ENCODE assay signal across 26 mouse cellular contexts in the genomic region with DNA sequence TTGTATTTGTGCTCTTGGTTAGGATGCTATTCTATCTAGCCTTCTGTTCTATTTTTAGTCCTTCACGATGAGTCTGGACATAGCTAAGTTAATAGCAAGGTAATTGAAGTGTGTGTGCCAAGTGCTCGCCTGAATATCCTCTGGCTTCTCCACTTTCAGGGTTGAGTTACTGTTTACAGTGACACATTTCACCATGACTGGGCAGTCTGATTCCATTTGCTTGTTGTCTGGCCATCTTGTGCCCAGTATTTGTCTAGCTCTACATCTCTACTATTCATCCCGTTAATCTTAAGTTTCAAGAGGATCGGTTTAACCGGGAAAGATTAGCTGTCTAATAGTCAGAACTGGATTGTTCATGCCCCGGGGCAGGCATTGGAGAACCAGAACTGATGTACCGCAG. TPM values are rescaled to one million over a fixed set of nuclear protein-coding genes. Genes with fewer than 3 reads are reported as not detected.
DNase-seq lines count a peak whose midpoint lies in the region; ATAC-seq and TF ChIP-seq lines count a peak whose summit lies in the region.
"Had no signal": no experiment of that assay in that cellular context is flagged by ENCODE, and none has a peak within 500 bp of the region (broad histone marks: within the 10 kb centered on the region; RNA-seq: fewer than 3 reads in every experiment).

No protein-coding gene starts in this region.

- H3K9me3 ChIP-seq in hindbrain, embryonic 13.5 days: no peaks in the 10 kb centered on the region
- no peaks in the 10 kb centered on the region for H3K9me3 ChIP-seq in hindbrain, postnatal 0 days (ENCODE audit: low read length)
- H3K9me3 ChIP-seq in midbrain, embryonic 13.5 days: no peaks in the 10 kb centered on the region
- no peaks in the 10 kb centered on the region for H3K9me3 ChIP-seq in midbrain, embryonic 10.5 days (replicated peaks)
- H3K9me3 ChIP-seq: forebrain, embryonic 13.5 days; heart, embryonic 13.5 days; hindbrain, embryonic 15.5 days; intestine, embryonic 15.5 days; limb, embryonic 15.5 days had no signal

- no peak overlapping the region for H3K4me2 ChIP-seq in hindbrain, embryonic 13.5 days
- no peak overlapping the region for H3K4me2 ChIP-seq in hindbrain, postnatal 0 days (ENCODE audit: low read depth, low read length)
- no peak overlapping the region for H3K4me2 ChIP-seq in midbrain, embryonic 13.5 days (replicated peaks)
- H3K4me2 ChIP-seq: forebrain, embryonic 13.5 days; heart, embryonic 13.5 days; hindbrain, embryonic 15.5 days; intestine, embryonic 15.5 days; limb, embryonic 15.5 days had no signal

- intact Hi-C loops in left cerebral cortex, postnatal 14 days (cut with DNase I): no loop called here

- DNase-seq in hindbrain, postnatal 0 days (ENCODE audit: low spot score): no peak
- no peak for DNase-seq in midbrain, embryonic 10.5 days (ENCODE audit: low spot score)
- peak; percentile 59 for DNase-seq in Muller cell, postnatal 12 days (ENCODE audit: inconsistent ontology term)
- DNase-seq in brain, adult 2 months (ENCODE audit: low read depth, low spot score): peak; percentile 46
- no peak for DNase-seq in left cerebral cortex, postnatal 14 days (ENCODE audit: low spot score in 2 of 2)
- DNase-seq: adrenal gland, postnatal 36 days; cerebellum, adult 11 months; cerebellum, postnatal 36 days; embryo, embryonic 11 days; gastrocnemius, postnatal 14 days; heart, adult 2 months; kidney, postnatal 4 days; layer of hippocampus, adult 9-11 months; left cerebral cortex, postnatal 4 days; lung, adult 18-20 months; lung, postnatal 10 days; midbrain, embryonic 14.5 days; right cerebral cortex, postnatal 25 days had no signal

- peak overlapping the region; percentile 36; the same call in 1 of the 2 replicates for H3K27ac ChIP-seq in hindbrain, embryonic 13.5 days
- no peak overlapping the region for H3K27ac ChIP-seq in hindbrain, postnatal 0 days
- H3K27ac ChIP-seq in midbrain, embryonic 13.5 days: 0 out of 2 replicates have a peak overlapping the region, but pooled peaks have one; percentile 21
- H3K27ac ChIP-seq in midbrain, embryonic 10.5 days (replicated peaks): no peak overlapping the region
- H3K27ac ChIP-seq: forebrain, embryonic 13.5 days; heart, adult 2 months; heart, embryonic 13.5 days; hindbrain, embryonic 15.5 days; intestine, embryonic 15.5 days; limb, embryonic 15.5 days had no signal

- ATAC-seq in hindbrain, embryonic 13.5 days (ENCODE audit: low FRiP score): no peak
- ATAC-seq in hindbrain, postnatal 0 days: no peak
- ATAC-seq in midbrain, embryonic 13.5 days: no peak
- ATAC-seq: forebrain, embryonic 13.5 days; intestine, embryonic 15.5 days had no signal

- no peak for TF ChIP-seq CTCF in hindbrain, postnatal 0 days (IDR thresholded peaks at IDR 0.05; ENCODE audit: low read depth)

- H3K27me3 ChIP-seq in hindbrain, embryonic 13.5 days: no peaks in the 10 kb centered on the region
- H3K27me3 ChIP-seq in hindbrain, postnatal 0 days (ENCODE audit: insufficient read depth, low read length): no peaks in the 10 kb centered on the region
- no peaks in the 10 kb centered on the region for H3K27me3 ChIP-seq in midbrain, embryonic 13.5 days
- H3K27me3 ChIP-seq in midbrain, embryonic 10.5 days (ENCODE audit: low read depth, poor library complexity, severe bottlenecking): no peaks in the 10 kb centered on the region
- H3K27me3 ChIP-seq: forebrain, embryonic 13.5 days; heart, embryonic 13.5 days; hindbrain, embryonic 15.5 days; intestine, embryonic 15.5 days; limb, embryonic 15.5 days had no signal

- no peaks in the 10 kb centered on the region for H3K36me3 ChIP-seq in hindbrain, embryonic 13.5 days
- H3K36me3 ChIP-seq in hindbrain, postnatal 0 days (ENCODE audit: insufficient read depth, low read length): no peaks in the 10 kb centered on the region
- no peaks in the 10 kb centered on the region for H3K36me3 ChIP-seq in midbrain, embryonic 13.5 days
- peaks cover 7% of the 10 kb centered on the region; the same call in 1 of the 2 replicates for H3K36me3 ChIP-seq in midbrain, embryonic 10.5 days
- H3K36me3 ChIP-seq: heart, embryonic 13.5 days; hindbrain, embryonic 15.5 days; intestine, embryonic 15.5 days; limb, embryonic 15.5 days had no signal

- no peak overlapping the region for H3K4me3 ChIP-seq in hindbrain, embryonic 13.5 days
- H3K4me3 ChIP-seq in hindbrain, postnatal 0 days (ENCODE audit: low read length): no peak overlapping the region
- H3K4me3 ChIP-seq in midbrain, embryonic 13.5 days (replicated peaks): no peak overlapping the region
- H3K4me3 ChIP-seq in midbrain, embryonic 10.5 days: no peak overlapping the region
- H3K4me3 ChIP-seq: forebrain, embryonic 13.5 days; heart, adult 2 months; heart, embryonic 13.5 days; hindbrain, embryonic 15.5 days; intestine, embryonic 15.5 days; left cerebral cortex, adult 2 months; limb, embryonic 15.5 days had no signal

- H3K4me1 ChIP-seq in hindbrain, embryonic 13.5 days (replicated peaks): peaks cover 77% of the 10 kb centered on the region
- H3K4me1 ChIP-seq in hindbrain, postnatal 0 days (ENCODE audit: insufficient read depth, low read length): peaks cover 19% of the 10 kb centered on the region
- peaks cover 63% of the 10 kb centered on the region for H3K4me1 ChIP-seq in midbrain, embryonic 13.5 days (replicated peaks)
- H3K4me1 ChIP-seq in midbrain, embryonic 10.5 days: peaks cover 55% of the 10 kb centered on the region

- 69% methylated on average over 7 of the region's 7 CpGs for WGBS in hindbrain, embryonic 13.5 days
- 64% methylated on average over 7 of the region's 7 CpGs for whole genome bisulfite sequencing in hindbrain, postnatal 0 days
- WGBS in midbrain, embryonic 13.5 days: 65% methylated on average over 7 of the region's 7 CpGs
- 83% methylated on average over 7 of the region's 7 CpGs for WGBS in midbrain, embryonic 10.5 days

- H3K9ac ChIP-seq in hindbrain, embryonic 13.5 days: no peak overlapping the region
- H3K9ac ChIP-seq in hindbrain, postnatal 0 days (replicated peaks; ENCODE audit: low read length): no peak overlapping the region
- H3K9ac ChIP-seq in midbrain, embryonic 13.5 days (replicated peaks): no peak overlapping the region
- H3K9ac ChIP-seq: forebrain, embryonic 13.5 days; heart, embryonic 13.5 days; hindbrain, embryonic 15.5 days; intestine, embryonic 15.5 days; limb, embryonic 15.5 days had no signal

RNA-seq across cellular contexts. Expression of gene Itsn1, which starts 33.4 kb away (rescaled TPM):
- 54.8 and 55.2 TPM in 2 replicates for polyA plus RNA-seq in hindbrain, embryonic 13.5 days (2015; fragmentation: Nextera tagmentation; extraction: Ambion mirVana)
- total RNA-seq in hindbrain, postnatal 0 days (2014; rRNA removed): 65.1 and 69.5 TPM in 2 replicates
- polyA plus RNA-seq in hindbrain, postnatal 0 days (2015; fragmentation: Nextera tagmentation; extraction: Ambion mirVana): 33.6 and 34.8 TPM in 2 replicates
- 61.6 and 62.7 TPM in 2 replicates for polyA plus RNA-seq in midbrain, embryonic 13.5 days (2015; fragmentation: Nextera tagmentation; extraction: Ambion mirVana)
- polyA plus RNA-seq in midbrain, embryonic 10.5 days (2016; fragmentation: Nextera tagmentation; extraction: Ambion mirVana): 49.5 and 53.0 TPM in 2 replicates
- 100 to 1,000 TPM; 118 to 127 TPM for total RNA-seq in left cerebral cortex, postnatal 14 days (2021)

RNA-seq across cellular contexts. Expression of gene Cryzl1, which starts 33.7 kb away (rescaled TPM):
- 95.5 and 97.1 TPM in 2 replicates for polyA plus RNA-seq in hindbrain, embryonic 13.5 days (2015; fragmentation: Nextera tagmentation; extraction: Ambion mirVana)
- 28.4 and 67.3 TPM in 2 replicates for total RNA-seq in hindbrain, postnatal 0 days (2014; rRNA removed)
- polyA plus RNA-seq in hindbrain, postnatal 0 days (2015; fragmentation: Nextera tagmentation; extraction: Ambion mirVana): 88.0 and 101 TPM in 2 replicates
- 103 and 110 TPM in 2 replicates for polyA plus RNA-seq in midbrain, embryonic 13.5 days (2015; fragmentation: Nextera tagmentation; extraction: Ambion mirVana)
- 71.2 and 72.5 TPM in 2 replicates for polyA plus RNA-seq in midbrain, embryonic 10.5 days (2016; fragmentation: Nextera tagmentation; extraction: Ambion mirVana)
- 10 to 100 TPM; 98.5 to 99.7 TPM for total RNA-seq in left cerebral cortex, postnatal 14 days (2021)

Comparison
In these comparisons a context has a peak if more than half of its experiments do, and no peak if none do; other contexts are left out.
1. H3K27ac ChIP-seq: peak in hindbrain, embryonic 13.5 days (single experiment) and midbrain, embryonic 13.5 days (single experiment); none in hindbrain, postnatal 0 days (single experiment) and midbrain, embryonic 10.5 days (single experiment).
2. DNase-seq: peak in Muller cell, postnatal 12 days (single experiment) and brain, adult 2 months (single experiment); none in hindbrain, postnatal 0 days (single experiment), midbrain, embryonic 10.5 days (single experiment) and left cerebral cortex, postnatal 14 days (0 of 2).